Mouse (Mus musculus): ENCODE results near the gene 4933424G06Rik. TPM values are rescaled to one million over a fixed set of nuclear protein-coding genes. Genes with fewer than 3 reads are reported as not detected.
A peak's percentile ranks its signal among the peaks of the same experiment; 100 is the strongest.

The 4933424G06Rik gene
- polyA plus RNA-seq, 1 experiment, result not detected

DNA sequence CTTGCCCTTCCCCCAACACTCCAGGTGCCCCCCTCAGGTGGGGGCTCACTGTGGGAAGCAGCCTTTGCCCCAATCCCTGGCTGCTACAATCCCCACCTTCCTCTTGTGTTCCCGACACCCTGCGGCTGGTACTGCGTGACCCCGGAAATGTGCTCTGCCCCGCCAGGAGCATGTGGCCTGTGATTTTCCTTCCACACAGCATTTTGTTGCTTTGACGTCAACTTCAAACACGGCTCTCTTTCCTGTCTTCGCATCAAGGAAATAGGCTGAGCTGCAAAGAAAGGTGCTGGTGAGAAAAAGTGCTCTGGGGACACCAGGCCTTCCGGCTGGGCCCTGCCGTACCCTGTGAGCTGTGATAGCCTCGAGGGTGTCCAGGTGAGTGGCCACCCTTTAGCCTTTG lies 51.6 kb downstream of the 4933424G06Rik start, which contains the start of gene Zap70:
Zap70 (plus strand) TSS at position 231 of the 400 bp plus-strand sequence.
- WGBS, result 79% methylated on average over 11 of the region's 11 CpGs
- no peak for DNase-seq (ENCODE audit: low read depth, low spot score)

GRCm38 (mm10) chr1:36766431-36767205 lies 56.7 kb downstream of the 4933424G06Rik start:
- 65% methylated on average over 4 of the region's 4 CpGs for WGBS
- no peak for DNase-seq (ENCODE audit: low read depth, low spot score)

DNA sequence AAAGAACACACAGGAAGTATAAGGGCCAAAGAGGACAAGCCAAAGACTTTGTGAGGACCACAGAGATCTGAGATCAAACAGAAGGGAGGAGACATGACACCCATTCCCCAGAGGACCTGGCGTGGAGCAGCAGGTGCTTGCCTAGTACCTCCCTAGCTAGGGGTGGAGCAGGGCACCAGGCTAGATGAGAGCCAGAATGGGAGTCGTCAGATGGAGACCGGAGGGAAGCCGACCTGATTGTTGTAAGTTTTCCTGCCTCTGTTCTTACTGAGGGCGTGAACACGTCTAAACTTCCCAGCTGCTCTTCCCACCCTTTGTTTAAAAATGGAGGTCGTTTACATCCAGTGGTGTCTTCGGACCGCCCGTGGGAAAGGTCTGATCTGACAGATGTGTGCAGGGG lies 57.4 kb downstream of the 4933424G06Rik start:
- no peak for DNase-seq (ENCODE audit: low read depth, low spot score)
- WGBS, result 19% methylated on average over 10 of the region's 10 CpGs

DNA sequence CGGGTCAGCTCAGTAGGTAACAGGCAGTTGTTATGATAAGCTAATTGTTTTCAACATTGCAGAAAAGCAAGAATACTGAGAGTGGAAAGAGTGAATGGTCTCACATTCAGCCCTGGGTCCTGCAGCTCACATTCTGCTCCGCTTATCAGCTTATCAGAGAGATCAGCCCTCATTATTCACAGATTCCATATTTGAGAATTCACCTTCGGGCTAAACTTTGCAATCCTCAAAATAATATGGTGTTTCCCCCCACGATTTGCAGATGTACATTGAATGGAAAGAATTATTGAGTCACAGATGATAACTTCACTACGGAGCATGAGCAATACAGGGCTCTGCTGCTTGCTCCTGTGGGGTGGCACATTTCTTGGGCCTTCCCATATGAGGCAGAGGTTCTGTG lies 58.8 kb downstream of the 4933424G06Rik start:
- DNase-seq (ENCODE audit: low read depth, low spot score), result no peak
- WGBS, result 80% methylated on average over 5 of the region's 5 CpGs

DNA sequence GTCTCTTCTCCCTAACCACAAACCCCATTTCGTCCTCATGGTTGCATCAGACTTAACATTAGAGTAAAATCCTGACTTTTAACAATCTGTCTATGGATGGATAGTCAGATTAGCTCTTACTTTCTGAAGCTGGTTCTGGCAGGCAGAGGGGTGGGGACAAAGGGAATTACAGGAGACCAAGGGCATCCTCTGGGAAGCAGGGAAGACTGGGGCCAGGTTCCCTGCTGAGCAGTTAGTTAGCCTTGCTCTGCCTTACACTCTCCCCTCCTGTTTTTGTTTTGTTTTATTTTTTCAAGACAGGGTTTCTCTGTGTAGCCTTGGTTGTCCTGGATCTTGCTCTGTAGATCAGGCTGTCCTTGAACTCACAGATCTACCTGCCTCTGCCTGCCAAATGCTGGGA lies 60.0 kb downstream of the 4933424G06Rik start:
- 96% methylated on average over 1 of the region's 1 CpGs for WGBS
- DNase-seq (ENCODE audit: low read depth, low spot score), result no peak

DNA sequence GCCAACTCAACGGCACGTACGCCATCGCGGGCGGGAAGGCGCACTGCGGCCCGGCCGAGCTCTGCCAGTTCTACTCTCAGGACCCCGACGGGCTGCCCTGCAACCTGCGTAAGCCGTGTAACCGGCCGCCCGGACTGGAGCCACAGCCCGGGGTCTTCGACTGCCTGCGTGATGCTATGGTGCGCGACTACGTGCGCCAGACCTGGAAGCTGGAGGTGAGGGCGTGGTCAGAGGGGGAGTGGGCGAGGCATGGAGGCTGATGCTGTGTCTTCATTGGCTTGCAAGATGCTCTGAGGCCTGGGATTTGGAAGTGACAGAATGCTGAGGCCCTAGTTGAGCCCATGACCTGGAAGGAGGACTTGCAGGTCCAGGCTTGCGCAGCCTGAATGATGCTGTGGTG lies 61.0 kb downstream of the 4933424G06Rik start:
- WGBS, result 35% methylated on average over 27 of the region's 27 CpGs
- no peak for DNase-seq (ENCODE audit: low read depth, low spot score)

DNA sequence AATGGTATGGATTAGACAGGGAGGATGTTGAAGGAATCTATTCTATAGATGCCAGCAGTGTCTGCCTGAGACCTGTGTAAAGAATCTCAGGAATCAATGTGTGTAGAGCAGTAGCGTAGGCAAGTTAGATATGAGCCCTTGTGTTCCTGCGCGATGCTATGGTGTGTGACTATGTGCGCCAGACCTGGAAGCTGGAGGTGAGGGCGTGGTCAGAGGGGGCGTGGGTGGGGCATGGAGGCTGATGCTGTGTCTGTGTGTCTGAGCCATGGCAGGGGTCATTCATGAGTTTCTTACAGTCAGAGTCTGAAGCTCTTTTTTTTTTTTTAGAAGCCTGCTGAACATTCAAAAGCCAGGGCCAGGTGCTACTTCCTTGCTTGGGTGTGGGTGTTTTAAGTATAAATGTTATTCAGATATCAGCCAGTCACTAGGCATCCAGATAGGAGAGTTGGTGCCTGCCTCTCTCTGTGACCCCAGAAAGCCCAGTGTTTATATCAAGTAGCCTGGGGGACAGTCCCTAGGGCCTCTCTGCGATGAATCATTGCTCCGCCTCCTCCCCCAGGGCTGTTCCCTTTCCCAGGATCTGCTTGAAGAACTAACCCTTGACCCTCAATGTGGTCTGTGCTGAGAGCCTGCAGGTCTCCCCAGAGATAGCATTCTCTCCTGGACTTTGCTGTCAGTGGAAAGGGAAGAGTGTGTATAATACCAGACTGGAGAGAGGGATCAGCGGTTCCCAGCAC lies 62.4 kb downstream of the 4933424G06Rik start:
- no peak for DNase-seq (ENCODE audit: low read depth, low spot score)

DNA sequence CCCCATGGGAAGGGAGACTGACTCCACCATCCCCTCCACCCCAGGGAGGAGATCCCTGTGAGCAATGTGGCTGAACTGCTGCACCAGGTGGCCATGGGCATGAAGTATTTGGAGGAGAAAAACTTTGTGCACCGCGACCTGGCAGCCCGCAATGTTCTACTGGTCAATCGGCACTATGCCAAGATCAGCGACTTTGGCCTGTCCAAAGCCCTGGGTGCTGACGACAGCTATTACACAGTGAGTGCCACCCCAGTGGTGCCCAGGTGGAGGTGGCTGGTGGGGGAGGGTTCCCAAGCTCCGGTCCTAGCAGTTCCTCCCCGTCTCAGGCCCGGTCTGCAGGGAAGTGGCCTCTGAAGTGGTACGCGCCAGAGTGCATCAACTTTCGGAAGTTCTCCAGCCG lies 70.8 kb downstream of the 4933424G06Rik start:
- DNase-seq (ENCODE audit: low read depth, low spot score), result no peak
- WGBS, result 84% methylated on average over 13 of the region's 13 CpGs

More for the DNA sequence above, 62.4 kb downstream of the 4933424G06Rik start:
- 69% methylated on average over 9 of the region's 9 CpGs for WGBS

DNA sequence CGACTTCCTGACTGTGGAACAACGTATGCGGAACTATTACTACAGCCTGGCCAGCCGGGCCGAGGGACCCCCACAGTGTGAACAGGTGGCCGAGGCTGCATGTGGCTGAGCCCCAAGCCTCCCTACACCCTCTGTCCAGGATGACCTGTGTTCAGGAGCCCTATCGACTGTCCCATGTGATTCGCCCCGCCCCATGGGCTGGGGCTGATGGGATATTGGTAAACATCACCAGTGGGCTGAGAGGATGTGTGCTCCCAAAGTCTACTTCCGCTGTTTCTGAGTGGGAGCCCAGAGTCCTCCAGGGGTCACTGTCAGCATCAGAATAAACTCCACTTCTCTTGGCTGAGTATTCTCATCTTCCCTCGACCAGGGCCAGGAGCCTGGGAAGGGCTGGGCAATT lies 72.5 kb downstream of the 4933424G06Rik start:
- DNase-seq (ENCODE audit: low read depth, low spot score), result no peak

GRCm38 (mm10) chr1:36784365-36785134 lies 74.6 kb downstream of the 4933424G06Rik start:
- 4% methylated on average over 20 of the region's 20 CpGs for WGBS
- DNase-seq (ENCODE audit: low read depth, low spot score), result peak; percentile 62

More for the DNA sequence above, 72.5 kb downstream of the 4933424G06Rik start:
- WGBS, result 67% methylated on average over 11 of the region's 11 CpGs

GRCm38 (mm10) chr1:36785238-36785641 lies 75.3 kb downstream of the 4933424G06Rik start:
- WGBS, result 3% methylated on average over 16 of the region's 16 CpGs
- DNase-seq (ENCODE audit: low read depth, low spot score), result no peak

- DNase-seq (ENCODE audit: low read depth, low spot score), result no peak
- WGBS, result 96% methylated on average over 7 of the region's 7 CpGs
Measured at GRCm38 (mm10) chr1:36786377-36786776, 76.4 kb downstream of the 4933424G06Rik start.

- WGBS, result 76% methylated on average over 8 of the region's 8 CpGs
- no peak for DNase-seq (ENCODE audit: low read depth, low spot score)
Measured at GRCm38 (mm10) chr1:36789416-36789815, 79.5 kb downstream of the 4933424G06Rik start.

DNA sequence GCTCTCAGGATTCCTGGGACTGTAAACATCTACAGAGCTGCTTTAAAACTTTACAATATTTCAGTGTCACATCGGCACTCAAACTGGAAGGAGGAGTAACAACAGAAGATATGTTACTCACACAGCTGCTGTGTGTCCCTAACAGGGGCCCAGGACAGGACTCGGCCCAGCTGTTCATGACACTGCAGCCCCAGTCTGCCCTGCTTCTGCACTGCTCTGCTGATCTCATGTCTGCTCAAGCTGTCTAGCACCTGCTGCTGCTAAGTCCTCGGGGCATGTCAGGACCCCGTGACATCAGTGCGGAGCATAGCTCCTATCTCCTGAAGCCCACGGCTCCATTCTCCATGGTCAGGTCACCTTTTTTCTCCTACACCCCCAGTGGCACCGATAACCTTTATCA lies 86.8 kb downstream of the 4933424G06Rik start:
- WGBS, result 80% methylated on average over 7 of the region's 7 CpGs
- no peak for DNase-seq (ENCODE audit: low read depth, low spot score)

DNA sequence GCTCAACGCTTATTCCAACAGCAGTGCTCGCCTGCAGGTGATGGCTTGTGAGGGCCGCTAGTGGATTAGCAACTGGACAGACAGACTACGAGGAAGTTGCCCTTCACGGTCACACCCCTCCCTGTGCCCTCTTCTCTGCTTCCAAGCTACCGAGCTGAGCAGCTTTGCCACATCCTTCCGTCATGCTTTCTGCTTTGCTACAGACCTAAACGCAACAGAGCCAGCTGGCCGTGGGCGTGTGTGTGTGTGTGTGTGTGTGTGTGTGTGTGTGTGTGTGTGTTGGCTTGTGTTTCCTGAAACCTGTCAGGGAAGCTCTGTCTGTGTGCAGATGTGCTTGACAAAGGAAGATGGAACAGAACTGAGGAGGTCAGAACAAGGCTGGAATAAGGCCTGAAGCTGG lies 87.5 kb downstream of the 4933424G06Rik start:
- no peak for DNase-seq (ENCODE audit: low read depth, low spot score)
- WGBS, result 54% methylated on average over 10 of the region's 10 CpGs

- no peak for DNase-seq (ENCODE audit: low read depth, low spot score)
- WGBS, result 34% methylated on average over 3 of the region's 3 CpGs
Measured at GRCm38 (mm10) chr1:36800379-36801011, 90.5 kb downstream of the 4933424G06Rik start.

- 56% methylated on average over 9 of the region's 9 CpGs for WGBS
- DNase-seq (ENCODE audit: low read depth, low spot score), result no peak
Measured at GRCm38 (mm10) chr1:36804259-36804658, 94.3 kb downstream of the 4933424G06Rik start.

DNA sequence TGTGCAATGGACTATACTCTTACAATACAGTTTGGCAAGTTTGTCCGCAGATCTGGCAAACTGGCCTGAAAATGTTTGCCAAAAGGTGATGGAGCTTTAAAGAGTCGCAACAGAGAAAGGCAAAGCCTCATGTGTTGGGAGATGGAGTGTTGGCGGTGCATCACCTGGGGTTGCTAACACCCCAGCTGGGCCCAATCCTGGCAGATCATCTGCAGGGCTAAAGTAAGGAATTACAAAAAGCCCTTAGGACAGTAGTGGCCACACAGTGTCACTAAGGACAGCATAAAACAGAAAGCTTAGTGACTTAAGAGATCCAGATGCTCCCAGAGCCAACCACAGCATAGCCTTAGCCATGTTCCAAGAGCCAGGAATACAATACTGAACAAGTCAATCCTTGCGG lies 94.9 kb downstream of the 4933424G06Rik start:
- no peak for DNase-seq (ENCODE audit: low read depth, low spot score)
- 88% methylated on average over 4 of the region's 4 CpGs for WGBS

GRCm38 (mm10) chr1:36806181-36806905 lies 96.4 kb downstream of the 4933424G06Rik start:
- no peak for DNase-seq (ENCODE audit: low read depth, low spot score)
- 97% methylated on average over 7 of the region's 7 CpGs for WGBS
